Mouse (Mus musculus): ENCODE measurements around the gene Dnajc5.

Gene Dnajc5

DNA sequence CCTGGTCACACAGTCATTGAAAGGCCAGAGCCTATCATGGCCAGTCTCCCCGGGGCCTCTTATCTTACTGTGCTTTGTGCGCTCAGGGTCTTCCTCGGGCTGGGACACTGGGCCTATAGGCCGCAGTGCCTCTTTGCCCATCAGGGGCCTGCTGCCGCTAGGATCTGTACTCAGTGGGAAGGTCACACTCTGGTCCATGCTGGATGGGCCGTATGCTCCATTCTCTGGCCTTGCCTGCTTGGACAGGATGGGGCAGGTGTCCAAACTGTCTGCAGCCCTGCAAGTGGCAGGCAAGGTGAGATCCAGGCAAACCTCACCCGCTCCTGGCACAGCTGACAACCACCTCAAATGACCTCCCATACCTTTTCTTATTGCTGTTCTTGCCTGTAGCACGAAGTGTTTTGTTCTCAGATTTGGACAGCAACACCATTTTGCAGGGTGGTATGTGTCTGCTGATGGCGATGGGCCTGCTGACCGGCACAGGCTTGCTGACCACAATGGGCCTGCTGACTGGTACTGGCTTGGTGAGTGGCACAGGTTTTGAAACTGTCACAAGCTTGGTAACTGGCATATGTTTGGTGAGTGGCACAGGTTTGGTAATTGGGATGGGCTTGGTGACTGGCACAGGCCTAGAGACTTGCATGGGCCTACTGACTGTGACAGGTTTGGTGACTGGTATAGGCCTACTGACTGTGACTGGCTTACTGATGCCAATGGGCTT lies 68.9 kb downstream of the Dnajc5 start:
- no peak for DNase-seq (ENCODE audit: low read depth, low spot score)

- no peak for DNase-seq (ENCODE audit: low read depth, low spot score)
Measured at GRCm38 (mm10) chr2:181589732-181590105, 69.4 kb downstream of the Dnajc5 start.

DNA sequence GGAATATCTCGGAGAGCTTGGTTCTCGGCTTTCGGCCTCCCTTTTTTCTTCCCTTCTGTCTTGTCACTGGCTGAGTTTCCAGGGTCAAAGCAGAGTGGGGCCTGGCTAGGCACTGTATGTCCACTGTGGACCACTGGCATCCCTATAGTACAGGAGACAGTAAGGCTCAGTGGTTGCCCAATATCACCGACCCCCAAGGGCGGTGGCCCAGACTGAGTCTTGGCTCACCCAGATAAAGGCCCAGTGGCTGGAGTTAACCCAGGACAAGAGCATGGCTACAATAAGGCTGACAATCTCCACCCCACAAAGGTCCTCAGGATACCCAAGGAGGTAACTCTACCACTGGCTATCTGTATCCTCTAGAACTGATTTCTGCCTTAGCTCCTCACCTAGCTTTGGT lies 70.2 kb downstream of the Dnajc5 start:
- no peak for DNase-seq (ENCODE audit: low read depth, low spot score)

DNA sequence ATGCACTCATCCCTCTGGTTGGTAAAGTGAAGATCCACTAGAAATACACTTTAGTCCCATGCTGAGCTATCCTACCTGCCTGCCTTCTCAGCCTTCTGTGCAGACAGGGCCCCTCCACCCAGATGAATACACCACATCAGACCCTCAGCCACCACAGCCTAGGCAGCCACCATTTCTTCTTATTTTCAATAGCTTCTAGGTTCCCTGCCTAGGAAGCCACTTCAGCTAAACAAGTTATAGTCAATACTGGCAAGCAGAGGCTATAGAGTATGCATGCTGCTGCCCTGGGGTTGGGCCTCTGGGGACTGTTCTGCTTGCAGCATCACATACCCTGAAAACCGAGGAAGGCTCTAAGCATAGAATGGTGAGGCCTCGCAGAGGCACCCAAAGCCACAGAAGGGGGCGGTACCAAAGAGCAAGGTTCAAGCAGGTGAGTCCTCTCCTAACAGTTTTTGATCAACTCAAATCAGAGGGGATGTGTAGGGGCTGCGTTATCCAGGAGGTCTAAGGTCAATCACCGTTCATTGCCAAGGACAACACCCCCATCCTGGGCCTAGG lies 71.3 kb downstream of the Dnajc5 start, which contains the start of gene Prpf6:
Gene Prpf6 (plus strand): TSS at position 341 of the 558 bp plus-strand sequence.
- DNase-seq (ENCODE audit: low read depth, low spot score), result no peak

- no peak for DNase-seq (ENCODE audit: low read depth, low spot score)
Measured at GRCm38 (mm10) chr2:181592231-181593041, 72.2 kb downstream of the Dnajc5 start, which contains the start of gene Zfp512b. TSS of gene Zfp512b (minus strand) at chr2:181592803.

DNA sequence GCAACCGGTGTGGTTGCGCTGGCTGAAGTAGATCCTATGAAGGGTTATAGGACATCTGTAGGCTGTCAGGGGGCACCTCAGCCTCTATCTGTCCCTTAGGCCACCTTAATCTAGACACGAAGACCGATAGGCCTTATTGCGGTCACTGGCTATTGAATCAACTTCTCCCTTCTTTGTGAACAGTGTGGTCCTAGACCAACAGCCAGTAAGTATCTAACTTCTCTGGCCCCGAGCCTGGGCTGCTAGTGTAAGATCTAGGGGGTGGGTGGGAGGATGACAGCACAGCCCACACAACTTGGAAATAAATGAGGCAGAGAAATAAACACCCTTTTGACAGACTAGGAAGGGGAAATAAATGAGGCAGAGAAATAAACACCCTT lies 72.7 kb downstream of the Dnajc5 start:
- DNase-seq (ENCODE audit: low read depth, low spot score), result no peak

DNA sequence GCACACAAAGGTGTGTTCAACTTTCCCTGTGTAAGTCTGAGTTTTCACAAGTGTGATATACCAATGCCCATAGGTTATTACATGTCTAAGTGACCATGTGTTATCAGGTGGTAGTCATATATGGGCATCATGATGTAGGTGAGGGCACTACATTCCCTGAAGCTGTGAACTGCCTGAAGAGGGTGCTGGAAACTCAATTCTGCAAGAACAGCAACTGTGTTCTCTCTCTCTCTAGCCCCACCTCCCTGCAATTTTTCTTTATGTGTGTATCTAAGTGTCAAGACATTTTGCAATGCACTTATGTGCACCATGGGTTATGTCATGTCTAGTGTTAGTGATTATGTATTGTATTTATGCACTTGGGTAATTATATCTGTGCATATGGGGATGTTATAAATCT lies 73.7 kb downstream of the Dnajc5 start:
- no peak for DNase-seq (ENCODE audit: low read depth, low spot score)

DNA sequence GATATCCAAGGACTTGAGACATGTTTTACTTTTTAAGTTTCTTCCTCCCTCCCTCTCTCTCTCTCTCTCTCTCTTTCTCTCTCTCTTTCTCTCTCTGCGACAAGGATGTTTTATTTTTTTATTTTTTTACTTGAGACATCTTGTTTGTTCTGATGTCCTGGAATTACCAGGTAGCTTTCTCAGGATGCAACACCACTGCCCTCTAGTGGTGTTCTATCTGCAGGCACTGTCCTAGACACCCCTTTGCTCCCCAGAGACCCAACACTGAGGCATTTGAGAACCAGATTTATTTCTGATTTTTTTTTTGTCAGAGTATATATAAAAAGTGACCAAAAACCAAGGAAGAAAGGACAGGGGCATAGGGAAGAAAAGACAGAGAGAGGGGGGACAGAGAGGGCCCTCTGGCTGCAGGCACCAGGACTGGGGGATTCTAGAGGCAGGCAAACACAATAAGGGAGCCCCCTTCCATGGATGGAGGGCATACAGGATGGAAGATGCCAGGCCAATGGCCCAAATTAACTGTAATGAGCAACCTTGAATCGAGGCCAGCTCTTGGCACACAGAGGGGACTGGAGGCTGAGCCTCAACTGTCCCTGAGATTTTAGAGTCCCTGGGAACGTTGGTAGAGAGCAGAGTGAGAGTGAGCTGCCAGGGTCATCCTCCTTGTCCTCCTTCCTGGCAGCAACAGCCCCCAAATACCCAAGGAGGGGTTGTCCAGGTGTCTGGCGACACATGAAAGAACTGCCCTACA lies 74.8 kb downstream of the Dnajc5 start:
- DNase-seq (ENCODE audit: low read depth, low spot score), result no peak

- no peak for DNase-seq (ENCODE audit: low read depth, low spot score)
Measured at GRCm38 (mm10) chr2:181596221-181596960, 76.1 kb downstream of the Dnajc5 start.

- DNase-seq (ENCODE audit: low read depth, low spot score), result no peak
Measured at GRCm38 (mm10) chr2:181597378-181598061, 77.2 kb downstream of the Dnajc5 start.

- DNase-seq (ENCODE audit: low read depth, low spot score), result no peak
Measured at GRCm38 (mm10) chr2:181598454-181599351, 78.4 kb downstream of the Dnajc5 start, which contains the start of gene Samd10. TSS of gene Samd10 (minus strand) at chr2:181599212.

DNA sequence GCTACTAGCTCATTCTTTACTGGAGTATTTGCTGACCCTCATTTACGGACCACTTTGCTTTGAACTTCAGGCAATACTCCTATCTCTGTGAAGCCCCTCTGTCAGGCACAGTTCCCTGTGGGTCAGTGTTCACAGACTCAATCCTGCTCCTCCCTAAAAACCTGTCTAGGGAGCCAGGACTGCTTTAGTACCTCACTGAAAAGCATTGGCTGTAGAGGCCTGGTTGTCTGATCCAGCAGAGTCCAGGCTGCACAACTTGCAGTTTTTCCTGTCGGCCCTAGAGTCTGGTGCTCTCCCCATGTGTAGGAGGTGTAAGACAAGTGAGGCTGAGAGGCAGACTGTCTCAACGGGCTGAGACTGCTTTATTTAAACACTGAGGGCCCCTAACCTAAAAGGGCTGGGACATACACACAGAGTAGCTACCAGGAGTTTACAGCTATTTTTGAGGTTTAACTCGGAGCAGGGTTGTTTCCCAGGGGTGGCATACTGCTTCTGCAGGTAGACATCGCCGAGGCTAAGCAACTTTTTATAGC lies 80.0 kb downstream of the Dnajc5 start:
- no peak for DNase-seq (ENCODE audit: low read depth, low spot score)

DNA sequence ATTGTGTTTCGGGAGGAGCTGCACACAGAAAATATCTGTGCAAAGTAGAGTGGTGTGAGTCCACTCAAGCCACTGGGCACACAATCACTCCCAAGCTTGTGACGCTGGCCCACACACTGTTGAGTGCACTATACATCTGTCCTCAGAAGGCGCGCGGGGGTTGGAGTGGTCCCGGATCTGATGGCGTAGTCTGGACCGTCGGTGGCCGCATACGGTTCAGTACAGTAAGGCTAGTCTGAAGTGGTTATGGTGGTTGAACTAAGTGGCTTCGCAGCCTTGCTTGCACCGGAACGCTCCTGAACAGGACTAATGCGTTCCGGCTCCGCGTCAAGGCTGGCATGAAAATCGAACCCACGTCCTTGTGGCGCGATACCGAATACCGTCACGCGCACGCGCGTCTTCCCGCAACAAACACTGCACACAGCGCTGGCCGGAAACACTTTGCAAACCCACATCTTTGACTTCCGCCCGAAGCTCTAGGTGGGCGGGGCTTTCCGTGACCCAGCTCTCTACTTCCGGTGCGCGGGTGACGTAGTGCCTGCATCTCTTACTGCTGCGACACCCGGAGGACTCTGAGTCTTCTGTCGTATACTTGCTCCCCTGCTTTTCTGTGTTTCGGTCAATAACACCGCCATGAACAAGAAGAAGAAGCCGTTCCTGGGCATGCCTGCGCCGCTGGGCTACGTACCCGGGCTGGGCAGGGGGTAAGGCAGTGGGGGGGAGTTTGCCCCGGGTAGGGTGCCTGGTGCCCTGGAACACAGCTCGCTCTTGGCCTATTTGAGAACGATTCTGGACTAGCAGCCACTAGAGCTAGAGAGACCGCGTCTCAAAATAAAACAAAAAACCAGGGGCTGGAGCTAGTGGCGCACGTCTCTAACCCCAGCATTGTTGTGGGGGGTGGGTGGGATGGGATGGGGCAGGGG lies 80.8 kb downstream of the Dnajc5 start:
- DNase-seq (ENCODE audit: low read depth, low spot score), result peak; percentile 92

- DNase-seq (ENCODE audit: low read depth, low spot score), result no peak
Measured at GRCm38 (mm10) chr2:181601751-181602145, 81.5 kb downstream of the Dnajc5 start.

- no peak for DNase-seq (ENCODE audit: low read depth, low spot score)
Measured at GRCm38 (mm10) chr2:181602367-181602766, 82.1 kb downstream of the Dnajc5 start.

Data from retina, adult 2 months (tissue).